Mouse (Mus musculus) heart, postnatal 0 days (tissue): ENCODE data around the gene Trir.

Source experiments
- CTCF ChIP-seq: IDR thresholded peaks from 2 replicates; pipeline ENCODE4 v1.5.1; 2016; ENCODE audit warnings: antibody characterized with exemption, control low read depth, low read depth
- EP300 ChIP-seq: IDR thresholded peaks from 2 replicates; pipeline ENCODE4 v1.6.1; 2016; ENCODE audit warnings: antibody characterized with exemption, low read depth

GRCm38 (mm10) chr8:84987388-84987787 lies 39.2 kb upstream of the Trir start:
- TF ChIP-seq CTCF (no peak), EP300 (no peak)
